24 mouse cellular contexts compared by ENCODE assay signal in genomic region chr2:46199341-46199740, GRCm38 (mm10).
A peak's percentile ranks its signal among the peaks of the same experiment; 100 is the strongest.
DNase-seq lines count a peak whose midpoint lies in the region; ATAC-seq and TF ChIP-seq lines count a peak whose summit lies in the region.
"Had no signal": no experiment of that assay in that cellular context is flagged by ENCODE, and none has a peak within 500 bp of the region (broad histone marks: within the 10 kb centered on the region; RNA-seq: fewer than 3 reads in every experiment).

No protein-coding gene starts in this region.

- H3K4me1 ChIP-seq in bone marrow macrophage, adult 2 months (ENCODE audit: control insufficient read depth, insufficient read depth, low read length): peaks cover 10% of the 10 kb centered on the region
- H3K4me1 ChIP-seq: embryonic facial prominence, embryonic 13.5 days; embryonic facial prominence, embryonic 15.5 days; forebrain, embryonic 10.5 days; forebrain, embryonic 12.5 days had no signal

- ATAC-seq in megakaryocyte, adult 5-6 weeks (ENCODE audit: poor library complexity, severe bottlenecking): no peak
- no peak for ATAC-seq in frontal cortex, adult (ENCODE audit: low TSS enrichment)
- no peak for ATAC-seq in CD4-positive, CD25-positive, alpha-beta regulatory T cell, adult 4 months
- ATAC-seq: forebrain, embryonic 14.5 days; forebrain, embryonic 16.5 days had no signal

- TF ChIP-seq POLR2A in bone marrow macrophage, adult 2 months (IDR thresholded peaks at IDR 0.05; ENCODE audit: borderline replicate concordance, low read depth, low read length): no peak

- DNase-seq in 3T3-L1 (ENCODE audit: low read depth, low spot score) (peak; percentile 68), 416B (ENCODE audit: low read depth) (peak; percentile 87)
- peak; percentile 23 for DNase-seq in Muller cell, postnatal 12 days (ENCODE audit: inconsistent ontology term)
- DNase-seq in thymus, postnatal 10 days (ENCODE audit: low spot score in 2 of 2): no peak
- DNase-seq: adrenal gland, adult 8-10 months; adrenal gland, postnatal 14 days; adrenal gland, postnatal 36 days; cerebellum, adult 18-20 months; cerebellum, adult 8-10 months; cerebellum, adult 9-11 months; cerebellum, postnatal 14 days; cerebellum, postnatal 36 days; embryo, embryonic 11 days had no signal

- peak overlapping the region; percentile 39 for H3K27ac ChIP-seq in bone marrow macrophage, adult 2 months (ENCODE audit: insufficient read depth, low read depth, low read length)
- H3K27ac ChIP-seq: embryonic facial prominence, embryonic 13.5 days; embryonic facial prominence, embryonic 15.5 days; forebrain, embryonic 10.5 days; forebrain, embryonic 12.5 days had no signal

- no peak overlapping the region for H3K4me3 ChIP-seq in bone marrow macrophage, adult 2 months (ENCODE audit: insufficient read depth, low read length)
- H3K4me3 ChIP-seq: embryonic facial prominence, embryonic 13.5 days; embryonic facial prominence, embryonic 15.5 days; erythroblast, embryonic 14.5 days; forebrain, embryonic 10.5 days; forebrain, embryonic 12.5 days had no signal

- no peak for TF ChIP-seq CTCF in bone marrow macrophage, adult 2 months (IDR thresholded peaks at IDR 0.05; ENCODE audit: low read depth, low read length)

Comparison
In these comparisons a context has a peak if more than half of its experiments do, and no peak if none do; other contexts are left out.
1. DNase-seq: peak in 3T3-L1 (single experiment), 416B (single experiment) and Muller cell, postnatal 12 days (single experiment); none in thymus, postnatal 10 days (0 of 2).